Comparison of ENCODE assay signal across 21 mouse cellular contexts in the genomic region with DNA sequence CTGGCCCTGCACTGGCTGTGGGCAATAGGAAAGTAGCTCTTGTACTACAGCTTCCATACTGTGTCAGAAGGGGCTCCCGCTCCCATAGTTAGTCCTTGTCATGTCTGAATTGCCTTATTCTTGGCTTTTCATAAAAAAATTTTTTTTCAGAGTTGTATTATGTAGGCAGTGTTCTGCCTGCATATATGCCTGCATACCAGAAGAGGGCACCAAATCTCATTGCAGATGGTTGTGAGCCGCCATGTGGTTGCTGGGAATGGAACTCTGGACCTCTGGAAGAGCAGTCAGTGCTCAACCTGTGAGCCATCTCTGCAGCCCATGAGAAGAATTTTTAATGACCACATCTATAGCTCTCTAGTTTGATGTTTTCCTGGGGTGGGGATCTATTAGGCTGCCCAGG. TPM values are rescaled to one million over a fixed set of nuclear protein-coding genes. Genes with fewer than 3 reads are reported as not detected.
DNase-seq lines count a peak whose midpoint lies in the region; ATAC-seq and TF ChIP-seq lines count a peak whose summit lies in the region.
"Had no signal": no experiment of that assay in that cellular context is flagged by ENCODE, and none has a peak within 500 bp of the region (broad histone marks: within the 10 kb centered on the region; RNA-seq: fewer than 3 reads in every experiment).

No protein-coding gene starts in this region.

- intact Hi-C loops in heart, adult 2 months (cut with DNase I) = no loop called here
- intact Hi-C loops in heart, postnatal 14 days (cut with DNase I) = no loop called here

- DNase-seq in heart, adult 2 months = no peak
- DNase-seq in heart, postnatal 14 days = no peak
- DNase-seq in liver, embryonic 14.5 days (ENCODE audit: low read depth in 3 of 3, low spot score in 3 of 3) = no peak
- peak; percentile 39 for DNase-seq in R1 (ENCODE audit: low read depth, low spot score)
- no peak for DNase-seq in yolk sac, embryonic 10.5 days (ENCODE audit: low spot score)
- DNase-seq: cerebellum, adult 11-12 months; heart, adult 18-20 months; kidney, adult 11 months; kidney, postnatal 25 days; liver; right cerebral cortex, postnatal 4 days; thymus, adult 18-20 months had no signal

- TF ChIP-seq POLR2A in heart, adult 2 months (IDR thresholded peaks at IDR 0.05; ENCODE audit: insufficient read depth, low read depth, low read length) = no peak

- peaks cover 7% of the 10 kb centered on the region for H3K36me3 ChIP-seq in heart, adult 2 months (ENCODE audit: control insufficient read depth, insufficient read depth, low read length)
- 0 out of 2 replicates have a peak, but pooled peaks cover 5% of the 10 kb centered on the region for H3K36me3 ChIP-seq in liver, embryonic 14.5 days (replicated peaks; ENCODE audit: control insufficient read depth, insufficient read depth, low read depth)
- peaks cover 27% of the 10 kb centered on the region for H3K36me3 ChIP-seq in liver, embryonic 12.5 days
- peaks cover 21% of the 10 kb centered on the region for H3K36me3 ChIP-seq in E14TG2a.4 (ENCODE audit: insufficient read depth, low read length)

- peak; percentile 47 for TF ChIP-seq CTCF in heart, adult 2 months (IDR thresholded peaks at IDR 0.05)
- TF ChIP-seq CTCF in liver, embryonic 14.5 days (IDR thresholded peaks at IDR 0.05; ENCODE audit: low read depth) = peak; percentile 55
- TF ChIP-seq CTCF in E14TG2a.4 (conservative IDR thresholded peaks at IDR 0.05; ENCODE audit: low read length) = peak; percentile 46

- H3K4me3 ChIP-seq in heart, adult 2 months = no peak overlapping the region
- H3K4me3 ChIP-seq in liver, embryonic 14.5 days (ENCODE audit: insufficient read depth in 1 of 2, low read depth in 2 of 2, low read length in 2 of 2) = no peak overlapping the region
- H3K4me3 ChIP-seq in liver, embryonic 12.5 days = no peak overlapping the region
- H3K4me3 ChIP-seq in E14TG2a.4 (replicated peaks; ENCODE audit: low read length) = no peak overlapping the region
- H3K4me3 ChIP-seq: erythroblast, embryonic 14.5 days; forebrain, embryonic 15.5 days; hindbrain, embryonic 12.5 days; midbrain, embryonic 10.5 days; myocyte; neural tube, embryonic 15.5 days had no signal

- no peak for TF ChIP-seq EP300 in heart, adult 2 months (IDR thresholded peaks at IDR 0.05; ENCODE audit: insufficient read depth, low read depth, low read length)
- no peak for TF ChIP-seq EP300 in liver, embryonic 14.5 days (IDR thresholded peaks at IDR 0.05; ENCODE audit: low read depth)

- H3K9me3 ChIP-seq in liver, embryonic 14.5 days (ENCODE audit: control insufficient read depth, low read length) = no peaks in the 10 kb centered on the region
- H3K9me3 ChIP-seq in liver, embryonic 12.5 days (replicated peaks) = no peaks in the 10 kb centered on the region
- H3K9me3 ChIP-seq in E14TG2a.4 (ENCODE audit: low read length) = no peaks in the 10 kb centered on the region
- H3K9me3 ChIP-seq: forebrain, embryonic 15.5 days; hindbrain, embryonic 12.5 days; neural tube, embryonic 15.5 days had no signal

- ATAC-seq in liver, embryonic 14.5 days (ENCODE audit: insufficient read depth) = no peak
- ATAC-seq in liver, embryonic 12.5 days = no peak
- no peak for ATAC-seq in cerebellum, adult (ENCODE audit: insufficient number of reproducible peaks, low FRiP score, low TSS enrichment)
- ATAC-seq: forebrain, embryonic 15.5 days had no signal

- H3K4me2 ChIP-seq in liver, embryonic 14.5 days (ENCODE audit: low read depth) = no peak overlapping the region
- H3K4me2 ChIP-seq in liver, embryonic 12.5 days = no peak overlapping the region
- H3K4me2 ChIP-seq: forebrain, embryonic 15.5 days; hindbrain, embryonic 12.5 days; neural tube, embryonic 15.5 days had no signal

- no peaks in the 10 kb centered on the region for H3K27me3 ChIP-seq in heart, adult 2 months (ENCODE audit: control insufficient read depth, insufficient read depth, low read length)
- no peaks in the 10 kb centered on the region for H3K27me3 ChIP-seq in liver, embryonic 14.5 days (ENCODE audit: control insufficient read depth, insufficient read depth, low read length)
- no peaks in the 10 kb centered on the region for H3K27me3 ChIP-seq in liver, embryonic 12.5 days (replicated peaks)
- no peaks in the 10 kb centered on the region for H3K27me3 ChIP-seq in E14TG2a.4 (ENCODE audit: insufficient read depth, low read length)
- H3K27me3 ChIP-seq: forebrain, embryonic 15.5 days; hindbrain, embryonic 12.5 days; neural tube, embryonic 15.5 days had no signal

- WGBS in heart, adult 2 months = 96% methylated on average over 2 of the region's 2 CpGs
- 93% methylated on average over 2 of the region's 2 CpGs for WGBS in liver, embryonic 14.5 days (ENCODE audit: insufficient replicate concordance)
- WGBS in liver, embryonic 12.5 days (ENCODE audit: insufficient replicate concordance) = 94% methylated on average over 2 of the region's 2 CpGs

- no peak overlapping the region for H3K27ac ChIP-seq in heart, adult 2 months
- H3K27ac ChIP-seq in liver, embryonic 14.5 days = no peak overlapping the region
- no peak overlapping the region for H3K27ac ChIP-seq in liver, embryonic 12.5 days
- H3K27ac ChIP-seq: forebrain, embryonic 15.5 days; hindbrain, embryonic 12.5 days; midbrain, embryonic 10.5 days; neural tube, embryonic 15.5 days had no signal

- H3K79me2 ChIP-seq in heart, adult 2 months (replicated peaks; ENCODE audit: control insufficient read depth, insufficient read depth, low read length) = peaks cover 15% of the 10 kb centered on the region

- H3K4me1 ChIP-seq in heart, adult 2 months (ENCODE audit: control insufficient read depth, insufficient read depth, low read length) = peaks cover 11% of the 10 kb centered on the region
- peaks cover 12 to 14% of the 10 kb centered on the region in 2 experiments for H3K4me1 ChIP-seq in liver, embryonic 14.5 days (replicated peaks; ENCODE audit: control insufficient read depth in 2 of 2, insufficient read depth in 2 of 2, low read length in 1 of 2)
- peaks cover 34% of the 10 kb centered on the region for H3K4me1 ChIP-seq in liver, embryonic 12.5 days
- peaks cover 73% of the 10 kb centered on the region for H3K4me1 ChIP-seq in E14TG2a.4 (replicated peaks; ENCODE audit: low read depth, low read length)
- H3K4me1 ChIP-seq: hindbrain, embryonic 12.5 days had no signal

- H3K9ac ChIP-seq in heart, adult 2 months (ENCODE audit: low read depth, low read length) = no peak overlapping the region
- no peak overlapping the region for H3K9ac ChIP-seq in liver, embryonic 14.5 days (replicated peaks)
- H3K9ac ChIP-seq in liver, embryonic 12.5 days = no peak overlapping the region
- H3K9ac ChIP-seq: forebrain, embryonic 15.5 days; hindbrain, embryonic 12.5 days; neural tube, embryonic 15.5 days had no signal

RNA-seq across cellular contexts. Expression of gene Ppm1a, which starts 13.9 kb away (rescaled TPM):
- total RNA-seq in heart, adult 2 months (2021) = 100 to 1,000 TPM; 218 to 258 TPM
- 78.4 and 141 TPM in 2 replicates for polyA plus RNA-seq in heart, adult 2 months (2012; rRNA removed)
- 100 to 1,000 TPM; 203 to 208 TPM for total RNA-seq in heart, postnatal 14 days (2021)
- 20.7 and 37.5 TPM in 2 replicates for polyA plus RNA-seq in liver, embryonic 14.5 days (2012; rRNA removed)
- 34.1 and 37.2 TPM in 2 replicates for polyA plus RNA-seq in liver, embryonic 14.5 days (2014; fragmentation: Nextera tagmentation; extraction: Ambion mirVana)
- 47.3 and 52.6 TPM in 2 replicates for polyA plus RNA-seq in liver, embryonic 12.5 days (2016; fragmentation: Nextera tagmentation; extraction: Ambion mirVana)
